Mouse (Mus musculus) adrenal gland, postnatal 36 days (tissue): ENCODE measurements around the gene Gm11099. TPM values are rescaled to one million over a fixed set of nuclear protein-coding genes. Genes with fewer than 3 reads are reported as not detected.

ENCODE experiments used
- DNase-seq, 2 experiments: peaks; one replicate each; pipeline ENCODE4 v3.0.0; 2021; ENCODE audit warnings: mixed read lengths in 1 of 2
- long read RNA-seq, 2 experiments: library from polyadenylated mRNA; stranded (forward); transcript quantifications; one replicate each; pipeline ENCODE4 v2.0.0; 2021; ENCODE audit warnings: borderline sequencing depth in 2 of 2
- total RNA-seq, 2 experiments: library from RNA; stranded (reverse); gene quantifications; 2 replicates each; pipeline ENCODE4 v1.2.3; 2021

The Gm11099 gene
- total RNA-seq: not detected
- long read RNA-seq, experiment 1: 0 reads
- long read RNA-seq, experiment 2: 0 reads

DNA sequence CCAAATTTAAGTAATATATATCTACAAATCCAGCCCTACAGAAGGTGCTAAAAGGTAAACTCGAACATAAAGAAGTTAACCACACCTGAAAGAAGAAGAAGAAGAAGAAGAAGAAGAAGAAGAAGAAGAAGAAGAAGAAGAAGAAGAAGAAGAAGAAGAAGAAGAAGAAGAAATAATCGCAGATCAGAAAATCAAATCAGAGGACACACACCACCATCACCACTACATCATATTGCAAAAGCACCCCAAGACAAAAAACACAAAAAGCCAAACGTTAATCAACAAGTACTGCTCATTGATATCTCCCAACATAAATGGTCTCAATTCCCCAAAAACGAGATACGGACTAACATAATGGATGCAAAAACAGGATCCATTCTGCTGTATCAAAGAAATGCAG lies at the start of gene Gm11099:
Gene Gm11099, plus strand, starts transcription at position 301 of the 400 bp plus-strand sequence.
- DNase-seq: no peak

GRCm38 (mm10) chr2:58812941-58813340 lies 46.3 kb upstream of the Gm11099 start:
- no peak for DNase-seq

DNA sequence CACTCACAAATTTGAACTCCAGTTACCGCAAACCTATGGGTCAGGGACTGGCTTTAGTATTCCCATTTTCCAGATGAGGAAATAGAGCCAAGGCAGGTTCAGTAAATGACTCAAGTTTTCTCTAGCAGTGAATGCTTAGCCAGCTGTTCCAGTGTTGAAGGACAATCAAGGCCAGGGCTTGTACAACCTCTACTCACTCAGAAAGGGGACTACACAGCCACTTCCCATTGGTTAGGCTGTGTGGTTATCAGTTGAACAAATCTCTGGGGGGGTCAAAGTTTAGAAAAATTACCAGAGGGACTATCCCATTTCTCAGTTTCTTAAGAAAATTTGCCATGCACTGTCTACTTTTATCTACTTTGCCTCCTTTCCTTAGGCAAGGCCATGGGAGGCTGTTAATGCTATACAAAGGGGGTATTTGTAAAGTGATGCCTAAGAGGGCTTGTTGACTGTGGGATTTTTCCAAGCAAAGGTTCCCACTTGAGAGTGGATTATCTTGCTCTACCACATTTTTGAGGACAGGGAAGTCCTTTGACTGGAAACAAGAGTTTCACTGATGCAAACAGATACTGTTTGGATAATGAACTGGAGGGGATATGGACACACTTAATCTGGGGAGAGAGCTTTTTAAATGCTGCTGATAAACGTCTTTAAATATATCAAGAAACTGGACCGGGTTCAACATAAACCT lies 30.2 kb upstream of the Gm11099 start:
- DNase-seq: no peak

- peak; percentile 14 to 47 for DNase-seq
Observed at GRCm38 (mm10) chr2:58829981-58830742, 29.1 kb upstream of the Gm11099 start.

- no peak for DNase-seq
Observed at GRCm38 (mm10) chr2:58832253-58832980, 26.8 kb upstream of the Gm11099 start.

GRCm38 (mm10) chr2:58841021-58841420 lies 18.2 kb upstream of the Gm11099 start:
- no peak for DNase-seq

DNA sequence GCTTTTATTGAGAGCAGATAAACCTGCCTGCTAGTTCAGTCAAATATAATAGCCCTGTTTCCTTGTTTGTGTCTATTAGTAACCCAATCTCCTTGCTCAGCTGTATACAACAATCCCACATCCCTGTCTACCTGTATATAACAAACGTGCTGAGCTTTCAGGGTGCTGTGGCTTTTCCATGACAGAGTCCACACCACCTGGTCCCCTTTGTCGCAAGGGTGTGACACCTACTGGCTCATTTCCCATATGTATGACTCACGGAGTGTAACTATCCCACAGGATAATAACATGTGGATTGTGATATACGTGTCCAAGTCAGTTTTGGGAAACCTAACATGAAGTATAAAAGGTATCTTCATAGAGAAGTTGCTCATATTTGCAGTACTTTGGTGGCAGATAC lies 16.8 kb upstream of the Gm11099 start:
- DNase-seq: no peak

GRCm38 (mm10) chr2:58844499-58844898 lies 14.7 kb upstream of the Gm11099 start:
- peak; percentile 33 to 35 for DNase-seq

GRCm38 (mm10) chr2:58879876-58880275 lies 20.6 kb downstream of the Gm11099 start:
- no peak for DNase-seq

DNA sequence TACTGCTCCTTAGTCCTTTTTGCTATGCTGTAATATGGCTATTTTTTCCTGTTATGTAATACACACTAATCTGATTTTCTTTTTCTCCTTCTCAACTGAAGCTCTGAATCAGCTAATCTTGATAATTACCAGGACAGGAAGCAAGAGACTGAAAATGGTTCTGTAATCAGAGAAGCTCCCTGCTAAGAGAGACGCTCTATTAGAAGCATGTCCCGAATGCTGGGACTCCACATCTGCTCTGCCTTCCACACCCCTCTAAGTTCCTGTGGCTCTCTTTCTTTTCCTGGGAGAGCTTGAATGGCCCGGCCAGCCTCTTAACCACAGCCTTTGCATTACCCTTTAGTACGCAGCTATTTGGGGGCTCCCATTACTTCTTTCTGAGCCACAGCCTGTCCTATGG lies 45.8 kb downstream of the Gm11099 start:
- no peak for DNase-seq

GRCm38 (mm10) chr2:58906814-58907516 lies 47.7 kb downstream of the Gm11099 start:
- DNase-seq: peak in 1 of 2 experiments; percentile 7

DNA sequence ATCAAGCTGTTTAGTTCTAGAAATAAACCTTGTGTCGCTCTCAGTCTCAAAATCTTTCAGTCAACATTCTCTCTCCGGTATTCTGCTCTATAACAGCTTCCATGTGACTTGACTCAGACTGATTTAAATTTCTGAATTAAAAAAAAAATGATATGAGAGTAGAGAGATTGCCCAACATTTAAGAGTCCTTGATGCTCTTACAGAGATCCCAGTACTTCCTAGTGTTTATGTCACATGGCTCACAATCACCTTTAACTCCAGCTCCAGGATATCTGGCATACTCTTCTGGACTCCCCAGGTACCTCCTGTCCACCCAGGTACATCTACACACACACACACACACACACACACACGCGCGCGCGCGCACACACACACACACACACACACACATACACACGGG lies 53.1 kb downstream of the Gm11099 start:
- no peak for DNase-seq

GRCm38 (mm10) chr2:58918351-58918750 lies 59.1 kb downstream of the Gm11099 start:
- DNase-seq: no peak

GRCm38 (mm10) chr2:58925551-58925950 lies 66.3 kb downstream of the Gm11099 start:
- no peak for DNase-seq

GRCm38 (mm10) chr2:58941361-58941760 lies 82.1 kb downstream of the Gm11099 start:
- DNase-seq: no peak

DNA sequence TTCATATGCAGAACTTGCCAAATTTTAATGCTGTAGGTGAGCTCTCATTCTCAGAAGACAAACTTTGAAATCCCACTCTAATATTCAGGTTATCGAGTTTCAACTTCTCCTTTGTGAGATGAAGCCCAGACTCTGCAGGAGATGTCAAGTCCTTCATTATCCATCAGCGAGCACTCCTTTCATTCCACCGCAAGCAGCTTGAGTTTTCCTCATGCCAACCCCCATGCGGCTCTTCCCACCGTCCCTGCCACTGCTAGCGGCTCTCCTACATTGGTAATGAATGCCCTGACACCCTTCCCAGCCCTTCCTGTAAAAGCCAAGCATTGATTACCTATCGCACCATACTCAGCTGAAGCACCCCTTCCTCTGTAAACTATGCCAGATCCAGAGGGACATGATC lies 89.6 kb downstream of the Gm11099 start:
- no peak for DNase-seq

DNA sequence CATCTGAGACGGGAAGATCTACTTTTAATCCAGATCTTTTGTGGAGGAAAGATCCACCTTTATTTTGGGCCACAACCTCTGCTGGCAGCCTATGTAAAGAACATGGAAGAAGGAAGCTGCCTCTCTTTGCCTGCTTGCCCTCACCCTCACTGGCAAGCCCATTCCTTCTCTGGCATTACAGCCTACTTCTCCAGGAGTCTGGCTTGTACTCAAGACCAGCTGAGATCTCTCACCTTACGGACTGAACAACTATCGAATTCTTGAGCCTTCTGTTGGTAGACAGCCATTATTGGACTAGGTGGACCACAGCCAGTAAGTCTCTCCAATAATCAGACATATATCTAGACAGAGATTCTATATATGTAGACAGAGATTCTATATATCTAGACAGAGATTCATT lies 92.9 kb downstream of the Gm11099 start:
- no peak for DNase-seq

GRCm38 (mm10) chr2:58956351-58956750 lies 97.1 kb downstream of the Gm11099 start:
- DNase-seq: no peak

DNA sequence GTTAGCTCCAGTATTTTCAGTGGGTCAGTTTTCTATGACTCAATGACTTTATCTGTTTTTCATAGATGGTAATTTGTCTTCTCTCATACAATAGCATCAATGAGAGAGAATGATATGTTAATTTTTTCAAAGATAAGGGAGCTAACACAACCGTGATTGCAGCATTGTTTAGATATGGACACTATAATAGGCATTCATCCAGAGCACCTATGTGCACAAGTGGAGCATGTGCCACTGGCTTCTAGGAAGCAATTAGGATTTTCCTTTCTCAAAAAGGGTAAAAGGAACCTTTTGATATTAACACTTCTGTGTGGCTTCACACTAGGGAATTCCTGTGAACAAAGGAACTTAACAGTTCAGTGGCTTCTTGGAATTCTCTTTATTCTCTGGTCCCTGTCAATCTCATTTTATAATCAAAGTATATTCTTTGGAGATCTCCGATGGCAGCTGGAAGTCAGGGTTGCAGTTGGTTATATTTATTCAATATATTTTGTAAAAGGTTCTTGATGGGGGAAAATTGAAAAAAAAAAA lies 97.6 kb downstream of the Gm11099 start:
- no peak for DNase-seq
